Mouse (Mus musculus) forebrain, embryonic 10.5 days (tissue): ENCODE measurements at regions not wholly inside any gene's neighbourhood (a gene's known extent, or its start where the extent isn't known, plus 50 kb on each side); places are given as distances from the start of the nearest gene placed in this dataset.
A peak's percentile ranks its signal among the peaks of the same experiment; 100 is the strongest.

ENCODE experiments used
- DNase-seq: peaks from one replicate; pipeline ENCODE4 v3.0.0-alpha.2; 2017; ENCODE audit warnings: low spot score; ENCODE audit errors: extremely low spot score
- H3K27ac ChIP-seq: fragments of 300-500 bp; sonication (generic); 2 replicates; pipeline ENCODE4 v1.5.1; 2016; ENCODE audit warnings: mild to moderate bottlenecking
- H3K27me3 ChIP-seq: fragments of 300-500 bp; sonication (generic); 2 replicates; pipeline ENCODE4 v1.6.1; 2016; ENCODE audit warnings: mild to moderate bottlenecking; ENCODE audit not compliant: poor library complexity, severe bottlenecking
- H3K36me3 ChIP-seq: fragments of 300-500 bp; sonication (generic); replicated peaks from 2 replicates; pipeline ENCODE4 v1.6.1; 2016; ENCODE audit warnings: mild to moderate bottlenecking, moderate library complexity
- H3K4me1 ChIP-seq: fragments of 300-500 bp; sonication (generic); 2 replicates; pipeline ENCODE4 v1.6.1; 2016
- H3K4me3 ChIP-seq: fragments of 300-500 bp; sonication (generic); 2 replicates; pipeline ENCODE4 v1.5.1; 2016; ENCODE audit warnings: mild to moderate bottlenecking, moderate library complexity
- H3K9me3 ChIP-seq: fragments of 300-500 bp; sonication (generic); 2 replicates; pipeline ENCODE4 v1.6.1; 2016; ENCODE audit warnings: mild to moderate bottlenecking, moderate library complexity
- WGBS: fragments of 180-500 bp; shearing (Covaris S2); methylation state at CpG from one replicate; pipeline ENCODE4 v1.1.7; 2016; 5-methylcytosine and 5-hydroxymethylcytosine counted together

DNA sequence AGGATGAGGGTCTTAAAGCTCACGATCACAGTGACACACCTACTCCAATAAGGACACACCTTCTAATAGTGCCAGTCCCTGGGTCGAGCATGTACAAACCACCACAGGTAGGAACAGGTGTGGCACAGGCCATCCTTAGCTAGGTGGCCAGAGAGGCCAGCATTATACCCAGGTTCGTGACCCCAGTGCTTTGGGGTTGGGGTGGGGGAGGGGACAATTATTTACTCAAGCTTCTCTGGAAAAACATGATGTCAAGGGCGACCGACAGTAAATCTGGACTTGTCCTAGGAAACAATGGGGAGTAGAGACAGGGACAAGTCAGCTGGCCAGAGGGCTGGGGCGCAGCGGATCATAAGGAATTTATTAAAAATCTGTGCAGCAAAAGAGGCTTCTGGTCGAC, 73.9 kb upstream of the Ptpn1 start:
- peaks cover 48% of the 10 kb centered on the region for H3K4me1 ChIP-seq
- H3K4me3 ChIP-seq = no peak overlapping the region
- H3K27ac ChIP-seq = no peak overlapping the region
- no peaks in the 10 kb centered on the region for H3K9me3 ChIP-seq
- H3K27me3 ChIP-seq = peaks cover 4% of the 10 kb centered on the region; the same call in 1 of the 2 replicates
- WGBS = 78% methylated on average over 8 of the region's 8 CpGs
- no peak for DNase-seq
- no peaks in the 10 kb centered on the region for H3K36me3 ChIP-seq

DNA sequence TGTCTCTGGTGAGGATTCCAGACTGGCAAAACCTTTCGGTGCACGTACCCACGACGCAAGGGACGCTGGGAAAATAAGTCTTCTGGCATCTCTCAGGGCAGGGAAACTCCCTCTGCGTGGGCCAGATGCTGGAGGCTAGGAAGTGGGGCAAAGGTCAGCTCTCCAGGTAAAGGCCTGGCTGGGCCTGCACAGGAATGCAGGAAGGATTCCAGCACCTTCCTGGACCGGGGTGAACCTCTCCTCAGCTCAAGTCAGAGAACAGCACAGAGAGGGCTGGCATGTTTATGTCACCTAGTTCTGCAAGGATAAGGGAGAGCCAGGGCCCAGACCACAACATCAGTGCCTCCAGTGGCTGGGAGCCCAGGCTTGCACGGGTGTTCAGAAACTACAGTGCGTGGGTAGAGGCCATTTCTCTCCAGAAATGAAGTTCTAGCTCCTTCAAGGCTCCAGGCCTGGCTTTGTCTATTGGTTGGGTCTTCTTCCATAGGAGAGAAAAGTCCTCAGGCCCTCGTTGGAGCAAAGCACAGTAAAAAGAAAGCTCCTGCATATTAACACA, 74.9 kb upstream of the Ptpn1 start:
- H3K27me3 ChIP-seq = peaks cover 3% of the 10 kb centered on the region; the same call in 1 of the 2 replicates
- no peaks in the 10 kb centered on the region for H3K9me3 ChIP-seq
- H3K27ac ChIP-seq = no peak overlapping the region
- 85% methylated on average over 10 of the region's 10 CpGs for WGBS
- DNase-seq = no peak
- H3K4me1 ChIP-seq = peaks cover 54% of the 10 kb centered on the region
- no peaks in the 10 kb centered on the region for H3K36me3 ChIP-seq
- H3K4me3 ChIP-seq = no peak overlapping the region

DNA sequence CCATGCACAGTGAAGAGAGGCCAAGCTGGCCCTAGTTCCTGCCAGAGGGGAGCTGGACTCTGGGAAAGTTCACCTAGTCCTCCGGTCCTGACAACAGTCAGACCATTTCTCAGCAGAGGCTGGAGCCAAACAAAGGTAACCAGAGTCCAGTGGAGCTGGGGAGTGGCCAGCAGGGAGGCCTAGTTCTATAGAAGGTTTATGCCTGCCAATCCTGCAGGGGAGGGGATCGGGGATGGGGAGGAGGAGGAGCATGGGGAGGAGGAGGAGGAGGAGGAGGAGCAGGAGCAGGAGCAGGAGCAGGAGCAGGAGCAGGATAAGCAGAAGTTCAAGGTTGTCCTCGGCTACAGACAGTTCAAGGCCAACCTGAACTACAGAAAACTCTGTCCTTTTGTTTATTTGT, 75.8 kb upstream of the Ptpn1 start:
- Histone ChIP-seq H3K27me3 (no peaks in the 10 kb centered on the region), H3K9me3 (no peaks in the 10 kb centered on the region), H3K4me3 (no peak overlapping the region), H3K4me1 (peaks cover 60% of the 10 kb centered on the region), H3K27ac (peak overlapping the region; percentile 56; the same call in 1 of the 2 replicates), H3K36me3 (no peaks in the 10 kb centered on the region)
- no peak for DNase-seq
- 64% methylated on average over 3 of the region's 3 CpGs for WGBS

DNA sequence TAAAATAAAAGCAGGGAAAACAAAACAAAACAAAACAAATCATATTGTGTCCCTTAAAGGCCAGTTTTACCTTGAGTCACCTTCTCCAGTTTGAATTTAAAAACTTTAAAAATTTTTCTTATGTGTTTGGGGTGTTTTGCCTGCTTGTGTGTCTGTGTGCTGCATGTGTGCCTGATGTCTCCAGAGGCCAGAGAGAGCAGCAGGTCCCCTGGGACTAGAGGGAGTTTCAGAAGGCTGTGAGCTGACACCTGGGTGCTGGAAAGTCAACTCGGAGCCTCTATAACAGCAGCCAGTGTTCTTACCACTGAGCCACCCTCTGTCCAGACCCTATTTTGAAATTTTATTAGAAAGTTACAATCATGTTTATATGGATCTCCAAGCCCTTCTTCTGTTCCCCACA, 77.8 kb upstream of the Ptpn1 start:
- no peak overlapping the region for H3K27ac ChIP-seq
- H3K27me3 ChIP-seq = no peaks in the 10 kb centered on the region
- DNase-seq = no peak
- 94% methylated on average over 1 of the region's 1 CpGs for WGBS
- no peak overlapping the region for H3K4me3 ChIP-seq
- no peaks in the 10 kb centered on the region for H3K36me3 ChIP-seq
- H3K9me3 ChIP-seq = no peaks in the 10 kb centered on the region
- H3K4me1 ChIP-seq = peaks cover 63% of the 10 kb centered on the region

DNA sequence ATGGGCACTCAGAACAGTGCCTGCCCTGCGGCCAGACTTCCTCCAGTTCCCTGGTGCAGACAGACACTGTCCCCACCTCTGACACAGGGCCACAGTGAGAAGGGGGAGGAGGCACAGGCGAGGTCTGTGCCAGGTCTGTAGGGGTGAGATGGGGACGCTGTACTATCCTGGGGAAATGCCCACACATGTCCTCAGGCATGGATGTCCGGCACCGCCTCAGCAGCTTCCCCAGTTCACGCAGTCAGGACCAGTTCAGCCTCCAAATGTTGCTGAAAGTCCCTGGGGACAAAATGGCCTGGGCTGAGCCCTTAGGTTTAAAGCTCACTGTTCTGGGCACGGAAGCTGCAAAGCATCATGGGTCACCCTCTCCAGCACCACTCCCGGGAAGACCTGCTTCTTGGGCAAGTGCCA, 78.4 kb upstream of the Ptpn1 start:
- 84% methylated on average over 8 of the region's 8 CpGs for WGBS
- no peaks in the 10 kb centered on the region for H3K27me3 ChIP-seq
- no peaks in the 10 kb centered on the region for H3K36me3 ChIP-seq
- no peaks in the 10 kb centered on the region for H3K9me3 ChIP-seq
- no peak for DNase-seq
- peaks cover 64% of the 10 kb centered on the region for H3K4me1 ChIP-seq
- H3K4me3 ChIP-seq = no peak overlapping the region
- H3K27ac ChIP-seq = 0 out of 2 replicates have a peak overlapping the region, but pooled peaks have one; percentile 25

DNA sequence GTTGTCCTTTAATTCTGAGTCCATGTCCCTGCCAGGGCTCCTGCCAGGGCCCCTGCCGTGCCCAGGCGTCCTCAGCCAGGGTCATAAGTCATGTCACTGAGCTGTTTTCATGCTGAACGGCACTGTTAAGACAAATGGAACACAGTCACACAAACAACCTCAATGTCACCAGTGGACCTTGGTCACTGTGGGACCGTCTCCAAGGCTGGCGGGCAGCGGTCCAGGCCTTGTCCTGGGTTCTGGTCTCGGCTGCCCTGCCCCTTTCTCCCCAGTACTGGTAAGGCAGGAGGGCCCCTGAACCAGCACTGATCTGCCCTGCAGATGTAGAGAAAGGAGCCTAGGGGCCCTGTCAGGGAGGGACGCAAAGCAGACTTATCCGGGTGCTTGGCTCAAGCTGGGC, 79.3 kb upstream of the Ptpn1 start:
- H3K4me3 ChIP-seq = no peak overlapping the region
- no peak overlapping the region for H3K27ac ChIP-seq
- no peaks in the 10 kb centered on the region for H3K27me3 ChIP-seq
- H3K36me3 ChIP-seq = no peaks in the 10 kb centered on the region
- no peak for DNase-seq
- 83% methylated on average over 9 of the region's 9 CpGs for WGBS
- H3K9me3 ChIP-seq = no peaks in the 10 kb centered on the region
- H3K4me1 ChIP-seq = peaks cover 55% of the 10 kb centered on the region

DNA sequence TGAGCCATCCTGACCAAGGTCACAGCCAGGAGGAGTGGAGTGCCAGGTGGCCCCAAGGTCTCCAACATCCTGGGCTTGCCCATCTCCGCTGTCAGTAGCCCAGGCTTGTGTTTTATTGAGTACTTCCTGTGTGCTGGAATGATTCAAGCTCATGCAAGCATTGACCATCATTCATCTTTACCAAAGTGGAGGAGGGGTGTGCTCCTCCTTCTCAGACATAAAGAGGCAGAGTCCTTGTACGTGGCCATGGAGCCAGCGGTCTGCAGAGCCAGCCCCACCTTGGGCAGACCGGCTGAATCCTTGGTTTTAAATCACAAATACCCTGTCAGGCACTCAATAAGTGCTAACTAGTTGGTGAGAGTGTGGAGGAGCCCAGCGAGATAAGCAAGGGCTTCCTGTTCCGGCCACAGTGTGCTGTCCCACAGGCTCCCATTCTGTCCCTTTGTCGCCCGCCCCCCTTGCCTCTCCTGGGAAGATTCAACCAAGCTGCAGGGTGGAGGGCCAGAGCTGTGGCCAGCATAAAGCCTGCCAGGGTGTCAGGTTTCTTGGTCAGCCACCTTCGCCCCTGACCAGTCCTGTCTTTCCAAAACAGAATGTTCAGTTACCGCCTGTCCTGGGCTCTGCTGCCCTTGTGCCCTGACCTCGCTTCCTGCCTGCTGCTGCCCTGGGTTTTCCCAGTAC, 80.5 kb upstream of the Ptpn1 start:
- Histone ChIP-seq H3K4me3 (no peak overlapping the region), H3K4me1 (peaks cover 50% of the 10 kb centered on the region), H3K27me3 (no peaks in the 10 kb centered on the region), H3K27ac (peak overlapping the region; percentile 62), H3K36me3 (no peaks in the 10 kb centered on the region), H3K9me3 (no peaks in the 10 kb centered on the region)
- DNase-seq = no peak
- 27% methylated on average over 11 of the region's 11 CpGs for WGBS

DNA sequence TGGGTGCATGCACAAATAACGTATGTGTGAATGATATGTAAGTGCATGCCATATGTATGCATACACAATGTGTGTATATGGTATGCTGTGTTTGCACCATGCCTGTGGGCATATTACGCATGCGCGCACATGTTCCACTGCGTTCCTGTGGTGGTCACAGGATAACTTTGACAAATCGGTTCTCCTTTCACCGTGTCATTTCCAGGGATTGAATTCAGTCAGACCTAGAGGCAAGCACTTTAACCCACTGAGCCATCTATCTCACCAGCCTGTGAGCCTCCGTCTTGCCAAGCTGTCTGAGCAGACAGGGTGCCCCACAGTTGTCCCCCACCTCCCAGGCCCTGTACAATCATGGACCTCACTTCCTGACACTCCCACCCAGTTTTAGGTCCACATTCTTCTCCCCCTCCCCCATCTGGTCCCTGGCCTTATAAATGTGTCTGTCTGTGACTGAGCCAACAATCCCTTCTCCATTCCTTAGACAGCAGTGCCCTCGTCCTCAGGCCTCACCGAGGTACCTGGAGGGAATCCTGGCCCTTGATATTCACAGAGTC, 81.8 kb upstream of the Ptpn1 start:
- Histone ChIP-seq H3K27me3 (no peaks in the 10 kb centered on the region), H3K4me3 (no peak overlapping the region), H3K9me3 (no peaks in the 10 kb centered on the region), H3K36me3 (no peaks in the 10 kb centered on the region), H3K27ac (peak overlapping the region; percentile 11; the same call in 1 of the 2 replicates), H3K4me1 (peaks cover 39% of the 10 kb centered on the region)
- no peak for DNase-seq
- 85% methylated on average over 10 of the region's 10 CpGs for WGBS

DNA sequence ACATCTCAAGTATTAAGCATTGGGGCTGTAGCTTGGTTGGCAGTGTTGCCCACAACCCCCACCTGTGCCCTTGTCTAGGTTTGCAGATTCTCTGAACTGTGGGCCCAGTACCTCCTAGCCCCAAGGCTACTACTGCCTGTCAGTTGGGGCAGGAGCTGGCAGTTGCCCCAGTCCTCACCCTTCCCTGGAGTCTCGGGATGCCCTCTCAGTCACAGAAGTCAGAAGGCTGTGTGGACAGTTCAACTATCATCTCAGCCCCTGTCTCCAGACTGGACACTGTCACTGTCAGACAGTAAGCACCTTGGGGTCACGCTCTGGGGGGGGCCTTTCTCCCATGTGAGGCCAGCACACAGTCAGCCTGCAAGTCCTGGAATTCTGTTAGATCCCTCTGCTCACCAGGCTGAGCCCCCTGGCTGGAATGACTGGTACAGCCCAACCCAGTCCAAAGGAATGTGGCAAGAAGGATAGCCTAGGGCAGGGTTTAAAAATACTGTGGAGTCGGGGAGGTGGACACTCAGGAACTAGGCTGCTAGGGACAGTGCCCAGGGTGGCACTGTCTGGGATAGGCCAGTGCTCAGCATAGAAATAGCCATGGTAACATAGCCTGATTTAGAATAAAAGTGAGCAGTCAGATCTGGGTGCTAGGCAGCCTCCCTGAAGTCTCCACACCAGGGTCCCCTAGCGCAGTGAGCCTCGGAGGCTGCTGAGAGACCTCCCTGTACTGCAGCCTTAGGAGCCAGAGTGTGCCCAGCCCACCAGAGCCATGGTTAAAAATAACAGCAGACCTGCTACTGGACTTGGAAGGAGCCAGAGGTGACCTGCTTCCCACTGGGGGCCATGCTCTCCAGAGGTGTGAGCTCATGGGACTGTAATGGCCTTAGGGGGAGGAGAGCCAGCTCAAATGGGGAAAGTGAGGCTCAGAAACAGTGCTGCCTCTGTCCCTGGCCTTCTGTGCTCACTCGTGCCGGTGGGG, 83.1 kb upstream of the Ptpn1 start:
- no peak overlapping the region for H3K27ac ChIP-seq
- 78% methylated on average over 7 of the region's 7 CpGs for WGBS

DNA sequence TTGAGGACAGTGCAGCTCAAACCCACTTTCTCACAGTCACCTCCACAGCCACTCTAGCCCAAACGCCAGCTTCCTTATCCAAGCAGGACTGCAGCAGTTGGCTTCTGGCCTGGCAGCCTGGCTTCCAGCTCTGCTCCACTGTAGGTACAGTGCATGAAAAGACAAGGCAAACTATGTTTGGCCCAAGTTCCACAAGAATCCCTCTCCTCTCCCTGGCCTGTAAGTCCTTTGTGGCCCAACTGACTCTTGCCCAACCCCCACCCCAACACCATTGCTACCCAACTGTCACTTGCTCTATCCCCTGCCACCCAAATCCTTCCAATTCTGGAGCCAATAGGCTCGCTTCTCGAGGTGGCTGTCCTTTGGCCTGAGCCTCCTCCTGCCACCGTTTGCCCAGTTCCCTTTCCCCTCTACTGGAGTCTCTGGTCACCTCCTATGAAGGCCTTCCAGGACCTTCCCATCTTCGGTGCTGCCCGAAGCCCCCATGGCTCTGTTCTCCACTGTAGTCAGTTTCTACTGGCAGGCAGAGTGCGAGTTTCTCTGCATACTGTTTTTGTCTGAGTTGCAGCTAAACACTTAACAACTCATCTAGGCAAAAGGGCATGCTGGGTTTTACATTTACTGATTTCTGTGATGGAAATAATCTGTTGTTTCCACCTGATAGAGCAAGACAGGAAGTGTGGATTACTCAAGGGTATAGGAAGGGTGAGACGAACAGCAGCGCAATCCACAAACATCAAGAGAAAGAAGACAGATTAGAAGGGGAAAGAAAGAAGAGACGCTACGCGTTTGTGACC, 84.4 kb upstream of the Ptpn1 start:
- Histone ChIP-seq H3K4me1 (peaks cover 36% of the 10 kb centered on the region), H3K9me3 (no peaks in the 10 kb centered on the region), H3K36me3 (no peaks in the 10 kb centered on the region), H3K4me3 (no peak overlapping the region), H3K27ac (no peak overlapping the region), H3K27me3 (no peaks in the 10 kb centered on the region)
- no peak for DNase-seq
- 82% methylated on average over 12 of the region's 12 CpGs for WGBS

More for the DNA sequence above, 83.1 kb upstream of the Ptpn1 start:
- Histone ChIP-seq H3K36me3 (no peaks in the 10 kb centered on the region), H3K9me3 (no peaks in the 10 kb centered on the region), H3K4me1 (peaks cover 39% of the 10 kb centered on the region), H3K27me3 (no peaks in the 10 kb centered on the region), H3K4me3 (no peak overlapping the region)
- no peak for DNase-seq

DNA sequence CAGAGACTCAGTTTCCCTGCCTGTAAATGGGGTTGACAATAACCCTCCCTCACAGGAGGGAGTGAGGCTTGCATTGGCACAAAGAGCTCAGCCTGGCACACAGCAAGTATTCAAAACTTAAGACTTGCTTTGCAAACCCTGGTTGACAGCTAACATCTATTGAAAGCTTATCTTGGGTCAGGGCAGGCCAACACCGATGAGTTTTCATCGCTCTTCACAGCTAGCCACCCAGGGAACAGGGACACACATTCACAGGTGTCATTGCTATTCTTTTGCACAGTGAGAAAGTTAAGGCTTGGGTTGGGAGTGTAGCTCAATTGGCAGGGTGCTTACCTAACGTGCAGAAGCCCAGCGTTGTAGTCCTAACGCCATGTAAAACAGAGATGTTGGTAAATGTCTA, 86.5 kb upstream of the Ptpn1 start:
- H3K27me3 ChIP-seq = peaks cover 3% of the 10 kb centered on the region; the same call in 1 of the 2 replicates
- no peak for DNase-seq
- no peaks in the 10 kb centered on the region for H3K9me3 ChIP-seq
- H3K4me3 ChIP-seq = no peak overlapping the region
- 91% methylated on average over 5 of the region's 5 CpGs for WGBS
- peaks cover 29% of the 10 kb centered on the region for H3K4me1 ChIP-seq
- no peak overlapping the region for H3K27ac ChIP-seq
- no peaks in the 10 kb centered on the region for H3K36me3 ChIP-seq

DNA sequence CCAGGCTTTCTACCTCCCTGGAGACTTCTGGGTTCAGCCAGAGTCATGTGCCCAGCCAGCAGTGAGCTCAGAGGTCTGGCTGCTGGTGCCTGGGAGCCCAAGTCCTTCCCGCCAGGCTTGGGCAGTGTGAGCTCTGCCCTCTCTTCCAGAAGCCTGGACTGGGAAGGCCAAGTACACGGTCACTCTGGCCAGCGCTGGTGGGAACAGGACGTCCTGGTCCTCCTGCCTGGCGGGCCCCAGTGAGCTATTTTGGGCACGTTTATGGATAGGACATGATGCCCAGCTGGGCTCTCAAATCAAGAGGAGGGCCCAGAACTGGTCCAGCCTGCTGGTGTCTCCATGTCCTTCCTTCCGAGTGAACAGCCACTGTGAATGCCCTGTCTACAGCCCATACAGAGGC, 87.3 kb upstream of the Ptpn1 start:
- Histone ChIP-seq H3K36me3 (no peaks in the 10 kb centered on the region), H3K4me3 (no peak overlapping the region), H3K9me3 (no peaks in the 10 kb centered on the region), H3K27me3 (peaks cover 3% of the 10 kb centered on the region; the same call in 1 of the 2 replicates), H3K4me1 (peaks cover 25% of the 10 kb centered on the region), H3K27ac (no peak overlapping the region)
- WGBS = 86% methylated on average over 7 of the region's 7 CpGs
- DNase-seq = no peak
